Mouse (Mus musculus): ENCODE measurements around the gene Lnx1. TPM values are rescaled to one million over a fixed set of nuclear protein-coding genes. Genes with fewer than 3 reads are reported as not detected.

Lnx1 gene
- polyA plus RNA-seq, 1 experiment from 2014 or later = 5.0 TPM

DNA sequence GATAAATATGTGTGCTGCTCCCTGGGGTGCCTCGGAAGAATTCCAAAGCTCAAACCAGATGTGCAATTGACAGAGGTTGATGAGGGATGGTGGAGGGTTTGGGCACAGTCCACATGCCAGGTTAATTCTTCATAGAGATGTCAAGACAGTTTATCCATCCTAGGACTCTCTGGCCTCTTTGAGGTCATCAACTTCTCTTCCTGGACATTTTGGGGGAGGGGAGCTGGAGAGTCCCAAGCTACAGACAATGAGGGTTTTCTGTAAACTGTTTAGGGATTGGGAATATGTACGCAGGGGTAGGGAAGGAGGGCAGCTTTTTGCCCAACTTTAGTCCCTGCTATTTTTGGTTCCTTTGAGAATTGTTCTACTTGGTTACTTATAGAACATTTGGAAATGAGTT is 60.4 kb downstream of the Lnx1 start:
- Histone ChIP-seq H3K4me2 (replicated peaks; ENCODE audit: low read depth) (no peak overlapping the region), H3K4me1 (replicated peaks; ENCODE audit: control insufficient read depth, insufficient read depth, low read length) (no peaks in the 10 kb centered on the region), H3K9ac (ENCODE audit: low read depth, low read length) (no peak overlapping the region), H3K27me3 (replicated peaks; ENCODE audit: control insufficient read depth, insufficient read depth, low read length) (no peaks in the 10 kb centered on the region), H3K27ac (ENCODE audit: low read depth, low read length) (no peak overlapping the region), H3K9me3 (ENCODE audit: control insufficient read depth) (no peaks in the 10 kb centered on the region), H3K4me3 (ENCODE audit: low read depth, low read length) (no peak overlapping the region), H3K36me3 (ENCODE audit: control insufficient read depth, insufficient read depth) (no peaks in the 10 kb centered on the region)
- no peak for ATAC-seq
- no peak for TF ChIP-seq CTCF (IDR thresholded peaks at IDR 0.05; ENCODE audit: low read depth)
- WGBS = 68% methylated on average over 2 of the region's 2 CpGs

DNA sequence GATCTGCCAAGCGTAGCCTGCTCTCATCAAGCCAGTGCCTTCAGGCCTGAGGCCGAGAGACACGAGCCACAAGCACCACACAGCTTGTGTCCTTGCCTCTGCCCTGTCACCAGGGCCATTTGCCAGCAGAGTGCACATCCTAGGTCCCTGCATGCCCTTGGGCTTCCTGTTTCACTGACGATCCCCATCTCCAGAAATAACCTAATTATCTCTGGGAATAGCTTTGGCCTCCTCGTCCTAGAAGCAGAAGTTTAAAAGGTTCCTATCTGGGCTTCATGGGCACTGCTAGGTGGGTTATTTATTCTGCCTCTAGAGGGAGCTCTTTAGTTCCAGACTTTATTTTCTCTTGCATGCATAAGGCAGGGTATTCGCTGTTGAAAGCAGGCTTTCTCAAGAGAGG is 61.7 kb downstream of the Lnx1 start:
- peak; percentile 75 for TF ChIP-seq CTCF (IDR thresholded peaks at IDR 0.05; ENCODE audit: low read depth)
- Histone ChIP-seq H3K27ac (ENCODE audit: low read depth, low read length) (no peak overlapping the region), H3K9me3 (ENCODE audit: control insufficient read depth) (no peaks in the 10 kb centered on the region), H3K27me3 (replicated peaks; ENCODE audit: control insufficient read depth, insufficient read depth, low read length) (no peaks in the 10 kb centered on the region), H3K4me1 (replicated peaks; ENCODE audit: control insufficient read depth, insufficient read depth, low read length) (no peaks in the 10 kb centered on the region), H3K9ac (ENCODE audit: low read depth, low read length) (no peak overlapping the region), H3K36me3 (ENCODE audit: control insufficient read depth, insufficient read depth) (no peaks in the 10 kb centered on the region), H3K4me2 (replicated peaks; ENCODE audit: low read depth) (no peak overlapping the region), H3K4me3 (ENCODE audit: low read depth, low read length) (no peak overlapping the region)
- 62% methylated on average over 6 of the region's 6 CpGs for WGBS
- no peak for ATAC-seq

DNA sequence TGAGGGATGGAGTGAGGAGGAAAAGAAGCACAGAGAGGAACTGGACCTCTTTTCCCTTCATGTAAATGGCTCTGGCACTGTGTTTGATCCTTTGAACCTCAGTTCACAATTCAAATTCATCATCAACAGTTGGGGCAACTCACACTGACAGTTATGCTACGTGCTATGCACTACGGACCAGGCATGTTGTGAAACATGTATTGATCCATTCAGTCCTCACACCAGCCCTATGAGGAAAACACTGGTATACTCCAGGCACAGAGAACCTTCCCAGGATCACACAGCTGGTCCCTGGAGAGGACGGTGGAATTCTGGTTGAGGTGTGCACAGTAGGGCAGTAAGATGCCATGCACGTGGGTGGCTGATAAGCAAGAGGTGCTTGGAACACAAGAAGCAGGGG is 62.2 kb downstream of the Lnx1 start:
- no peak overlapping the region for H3K4me2 ChIP-seq (replicated peaks; ENCODE audit: low read depth)
- no peak for ATAC-seq
- no peak overlapping the region for H3K27ac ChIP-seq (ENCODE audit: low read depth, low read length)
- 80% methylated on average over 4 of the region's 4 CpGs for WGBS
- no peak overlapping the region for H3K9ac ChIP-seq (ENCODE audit: low read depth, low read length)
- H3K36me3 ChIP-seq (ENCODE audit: control insufficient read depth, insufficient read depth) = no peaks in the 10 kb centered on the region
- H3K9me3 ChIP-seq (ENCODE audit: control insufficient read depth) = no peaks in the 10 kb centered on the region
- H3K4me3 ChIP-seq (ENCODE audit: low read depth, low read length) = no peak overlapping the region
- H3K27me3 ChIP-seq (replicated peaks; ENCODE audit: control insufficient read depth, insufficient read depth, low read length) = no peaks in the 10 kb centered on the region
- TF ChIP-seq CTCF (IDR thresholded peaks at IDR 0.05; ENCODE audit: low read depth) = no peak
- no peaks in the 10 kb centered on the region for H3K4me1 ChIP-seq (replicated peaks; ENCODE audit: control insufficient read depth, insufficient read depth, low read length)

DNA sequence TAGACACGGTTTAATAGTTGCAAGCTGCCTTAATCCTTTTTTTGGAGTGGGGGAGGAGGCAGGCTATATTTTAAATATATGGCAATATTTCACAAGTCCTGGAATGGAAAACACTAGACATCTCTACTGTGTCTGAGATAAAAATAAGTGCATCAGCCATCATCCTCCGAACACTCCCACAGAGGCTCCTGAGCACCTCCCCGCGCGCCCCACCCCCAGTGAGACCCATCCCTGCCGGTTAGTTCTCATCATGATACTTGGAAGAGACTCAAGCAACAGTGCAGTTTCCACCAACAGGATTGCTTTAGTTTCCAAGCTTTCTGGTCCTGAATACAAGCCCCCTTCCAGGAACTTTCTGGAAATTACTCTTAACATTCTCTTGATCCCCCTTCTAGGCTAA is 63.2 kb downstream of the Lnx1 start:
- Histone ChIP-seq H3K9ac (ENCODE audit: low read depth, low read length) (no peak overlapping the region), H3K4me1 (replicated peaks; ENCODE audit: control insufficient read depth, insufficient read depth, low read length) (no peaks in the 10 kb centered on the region), H3K27ac (ENCODE audit: low read depth, low read length) (no peak overlapping the region), H3K4me3 (ENCODE audit: low read depth, low read length) (no peak overlapping the region), H3K36me3 (ENCODE audit: control insufficient read depth, insufficient read depth) (no peaks in the 10 kb centered on the region), H3K27me3 (replicated peaks; ENCODE audit: control insufficient read depth, insufficient read depth, low read length) (no peaks in the 10 kb centered on the region), H3K4me2 (replicated peaks; ENCODE audit: low read depth) (no peak overlapping the region), H3K9me3 (ENCODE audit: control insufficient read depth) (no peaks in the 10 kb centered on the region)
- no peak for TF ChIP-seq CTCF (IDR thresholded peaks at IDR 0.05; ENCODE audit: low read depth)
- no peak for ATAC-seq
- 90% methylated on average over 6 of the region's 6 CpGs for WGBS

DNA sequence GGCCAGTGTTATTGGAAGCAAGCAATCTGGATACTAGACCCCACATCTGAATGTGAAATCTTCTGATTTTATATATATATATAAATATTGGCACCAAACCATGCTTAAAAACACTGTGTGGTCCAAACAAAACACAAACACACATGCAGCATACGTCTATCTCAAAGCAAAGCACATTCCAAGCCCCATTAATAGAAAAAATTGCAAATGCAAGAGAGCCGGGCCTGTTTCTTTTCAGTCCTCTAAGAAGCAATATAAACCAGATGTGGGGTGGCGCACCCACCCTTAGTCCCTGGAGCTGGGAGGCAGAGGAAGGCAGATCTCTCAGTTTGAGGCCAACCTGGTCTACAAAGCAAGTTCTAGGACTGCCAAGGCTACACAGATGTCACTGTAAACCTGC is 68.3 kb downstream of the Lnx1 start:
- no peak overlapping the region for H3K27ac ChIP-seq (ENCODE audit: low read depth, low read length)
- TF ChIP-seq CTCF (IDR thresholded peaks at IDR 0.05; ENCODE audit: low read depth) = no peak
- no peaks in the 10 kb centered on the region for H3K4me1 ChIP-seq (replicated peaks; ENCODE audit: control insufficient read depth, insufficient read depth, low read length)
- no peaks in the 10 kb centered on the region for H3K36me3 ChIP-seq (ENCODE audit: control insufficient read depth, insufficient read depth)
- no peaks in the 10 kb centered on the region for H3K9me3 ChIP-seq (ENCODE audit: control insufficient read depth)
- no peak for ATAC-seq
- 72% methylated on average over 3 of the region's 3 CpGs for WGBS
- H3K27me3 ChIP-seq (replicated peaks; ENCODE audit: control insufficient read depth, insufficient read depth, low read length) = no peaks in the 10 kb centered on the region
- no peak overlapping the region for H3K4me2 ChIP-seq (replicated peaks; ENCODE audit: low read depth)
- H3K9ac ChIP-seq (ENCODE audit: low read depth, low read length) = no peak overlapping the region
- H3K4me3 ChIP-seq (ENCODE audit: low read depth, low read length) = no peak overlapping the region

DNA sequence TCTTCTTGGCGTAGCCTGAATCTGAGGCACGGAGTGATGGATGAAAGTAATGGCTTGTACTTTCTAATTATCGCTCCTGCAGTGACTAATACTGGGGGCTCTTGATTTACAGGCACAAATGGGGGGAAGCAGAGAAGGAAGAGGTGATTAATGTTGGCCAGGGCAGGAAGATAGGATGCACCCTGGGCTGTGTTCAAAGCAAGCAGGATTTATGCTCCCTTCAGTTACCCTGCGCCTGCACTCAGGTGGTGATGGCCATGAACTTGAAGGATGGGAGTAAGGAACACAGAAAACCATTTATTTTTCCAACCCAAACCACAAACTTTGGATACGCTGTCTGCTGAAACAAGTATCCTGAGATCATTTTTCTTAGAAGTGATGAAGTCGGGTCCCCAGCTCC is 69.3 kb downstream of the Lnx1 start:
- no peak overlapping the region for H3K4me3 ChIP-seq (ENCODE audit: low read depth, low read length)
- ATAC-seq = no peak
- H3K27ac ChIP-seq (ENCODE audit: low read depth, low read length) = no peak overlapping the region
- 81% methylated on average over 6 of the region's 6 CpGs for WGBS
- H3K9me3 ChIP-seq (ENCODE audit: control insufficient read depth) = no peaks in the 10 kb centered on the region
- no peak overlapping the region for H3K9ac ChIP-seq (ENCODE audit: low read depth, low read length)
- no peak overlapping the region for H3K4me2 ChIP-seq (replicated peaks; ENCODE audit: low read depth)
- no peak for TF ChIP-seq CTCF (IDR thresholded peaks at IDR 0.05; ENCODE audit: low read depth)
- no peaks in the 10 kb centered on the region for H3K27me3 ChIP-seq (replicated peaks; ENCODE audit: control insufficient read depth, insufficient read depth, low read length)
- no peaks in the 10 kb centered on the region for H3K36me3 ChIP-seq (ENCODE audit: control insufficient read depth, insufficient read depth)
- H3K4me1 ChIP-seq (replicated peaks; ENCODE audit: control insufficient read depth, insufficient read depth, low read length) = no peaks in the 10 kb centered on the region
